Comparison of ENCODE assay signal across 8 mouse cellular contexts in genomic region chr11:79145283-79146265, GRCm38 (mm10). TPM values are rescaled to one million over a fixed set of nuclear protein-coding genes. Genes with fewer than 3 reads are reported as not detected.
DNase-seq lines count a peak whose midpoint lies in the region; ATAC-seq and TF ChIP-seq lines count a peak whose summit lies in the region.

No protein-coding gene starts in this region.

- no peak for TF ChIP-seq CTCF in liver, embryonic 14.5 days (IDR thresholded peaks at IDR 0.05; ENCODE audit: low read depth)

- H3K27ac ChIP-seq in embryonic facial prominence, embryonic 15.5 days (replicated peaks), result peak overlapping the region; percentile 93
- H3K27ac ChIP-seq in hindbrain, embryonic 12.5 days, result peak overlapping the region; percentile 93
- H3K27ac ChIP-seq in liver, embryonic 14.5 days, result no peak overlapping the region
- H3K27ac ChIP-seq in neural tube, embryonic 13.5 days (replicated peaks), result peak overlapping the region; percentile 96

- H3K9ac ChIP-seq in embryonic facial prominence, embryonic 15.5 days, result peak overlapping the region; percentile 93
- H3K9ac ChIP-seq in hindbrain, embryonic 12.5 days, result peak overlapping the region; percentile 89
- H3K9ac ChIP-seq in liver, embryonic 14.5 days (replicated peaks), result peak overlapping the region; percentile 82
- peak overlapping the region; percentile 91 for H3K9ac ChIP-seq in neural tube, embryonic 13.5 days

- H3K4me1 ChIP-seq in embryonic facial prominence, embryonic 15.5 days, result peaks cover 40% of the 10 kb centered on the region
- peaks cover 38% of the 10 kb centered on the region for H3K4me1 ChIP-seq in hindbrain, embryonic 12.5 days
- peaks cover 0 to 25% of the 10 kb centered on the region in 2 experiments; a peak in 2 of 4 replicates for H3K4me1 ChIP-seq in liver, embryonic 14.5 days (replicated peaks; ENCODE audit: control insufficient read depth in 2 of 2, insufficient read depth in 2 of 2, low read length in 1 of 2)
- H3K4me1 ChIP-seq in neural tube, embryonic 13.5 days (replicated peaks), result peaks cover 46% of the 10 kb centered on the region

- H3K9me3 ChIP-seq in embryonic facial prominence, embryonic 15.5 days (replicated peaks), result no peaks in the 10 kb centered on the region
- H3K9me3 ChIP-seq in hindbrain, embryonic 12.5 days (replicated peaks), result no peaks in the 10 kb centered on the region
- no peaks in the 10 kb centered on the region for H3K9me3 ChIP-seq in liver, embryonic 14.5 days (ENCODE audit: control insufficient read depth, low read length)
- H3K9me3 ChIP-seq in neural tube, embryonic 13.5 days, result no peaks in the 10 kb centered on the region

- peak overlapping the region; percentile 73 for H3K4me2 ChIP-seq in embryonic facial prominence, embryonic 15.5 days (replicated peaks)
- H3K4me2 ChIP-seq in hindbrain, embryonic 12.5 days (replicated peaks), result peak overlapping the region; percentile 76
- peak overlapping the region; percentile 98 for H3K4me2 ChIP-seq in liver, embryonic 14.5 days (ENCODE audit: low read depth)
- H3K4me2 ChIP-seq in neural tube, embryonic 13.5 days, result peak overlapping the region; percentile 71

- peak; percentile 45 for ATAC-seq in embryonic facial prominence, embryonic 15.5 days (ENCODE audit: insufficient number of reproducible peaks, low FRiP score, low TSS enrichment, low read depth)
- ATAC-seq in hindbrain, embryonic 12.5 days (ENCODE audit: low FRiP score), result peak; percentile 48; the same call in 1 of the 2 replicates
- peak; percentile 48 for ATAC-seq in liver, embryonic 14.5 days (ENCODE audit: insufficient read depth)
- ATAC-seq in neural tube, embryonic 13.5 days (ENCODE audit: low read depth), result peak; percentile 55

- no peaks in the 10 kb centered on the region for H3K27me3 ChIP-seq in embryonic facial prominence, embryonic 15.5 days
- no peaks in the 10 kb centered on the region for H3K27me3 ChIP-seq in hindbrain, embryonic 12.5 days
- H3K27me3 ChIP-seq in liver, embryonic 14.5 days (ENCODE audit: control insufficient read depth, insufficient read depth, low read length), result no peaks in the 10 kb centered on the region
- no peaks in the 10 kb centered on the region for H3K27me3 ChIP-seq in neural tube, embryonic 13.5 days

- H3K36me3 ChIP-seq in embryonic facial prominence, embryonic 15.5 days, result no peaks in the 10 kb centered on the region
- no peaks in the 10 kb centered on the region for H3K36me3 ChIP-seq in hindbrain, embryonic 12.5 days
- no peaks in the 10 kb centered on the region for H3K36me3 ChIP-seq in liver, embryonic 14.5 days (replicated peaks; ENCODE audit: control insufficient read depth, insufficient read depth, low read depth)
- no peaks in the 10 kb centered on the region for H3K36me3 ChIP-seq in neural tube, embryonic 13.5 days

- DNase-seq in lung, adult 18-20 months, result peak; percentile 32
- DNase-seq in lung, postnatal 25 days (ENCODE audit: low spot score), result no peak
- peak; percentile 48 for DNase-seq in R1 (ENCODE audit: low read depth, low spot score)
- DNase-seq in liver, embryonic 14.5 days (ENCODE audit: low read depth in 3 of 3, low spot score in 3 of 3), result no peak
- no peak for DNase-seq in yolk sac, embryonic 10.5 days (ENCODE audit: low spot score)

- no peak for TF ChIP-seq EP300 in liver, embryonic 14.5 days (IDR thresholded peaks at IDR 0.05; ENCODE audit: low read depth)

- under 1% methylated on average over 62 of the region's 62 CpGs for WGBS in embryonic facial prominence, embryonic 15.5 days
- under 1% methylated on average over 48 of the region's 62 CpGs for WGBS in hindbrain, embryonic 12.5 days
- WGBS in liver, embryonic 14.5 days (ENCODE audit: insufficient replicate concordance), result under 1% methylated on average over 56 of the region's 62 CpGs
- WGBS in neural tube, embryonic 13.5 days, result under 1% methylated on average over 53 of the region's 62 CpGs

- H3K4me3 ChIP-seq in embryonic facial prominence, embryonic 15.5 days (replicated peaks), result peak overlapping the region; percentile 95
- H3K4me3 ChIP-seq in hindbrain, embryonic 12.5 days, result peak overlapping the region; percentile 83
- peak overlapping the region; percentile 68 to 86 for H3K4me3 ChIP-seq in liver, embryonic 14.5 days (ENCODE audit: insufficient read depth in 1 of 2, low read depth in 2 of 2, low read length in 2 of 2)
- peak overlapping the region; percentile 85 for H3K4me3 ChIP-seq in neural tube, embryonic 13.5 days

RNA-seq across cellular contexts. Expression of gene Ksr1, which starts 0.6 kb away (rescaled TPM):
- 5.6 and 5.8 TPM in 2 replicates for polyA plus RNA-seq in embryonic facial prominence, embryonic 15.5 days (2015; fragmentation: Nextera tagmentation; extraction: Ambion mirVana)
- polyA plus RNA-seq in hindbrain, embryonic 12.5 days (2016; fragmentation: Nextera tagmentation; extraction: Ambion mirVana), result 3.4 and 3.5 TPM in 2 replicates
- polyA plus RNA-seq in liver, embryonic 14.5 days (2012; rRNA removed), result 3.2 and 4.0 TPM in 2 replicates
- polyA plus RNA-seq in liver, embryonic 14.5 days (2014; fragmentation: Nextera tagmentation; extraction: Ambion mirVana), result 1.7 and 2.8 TPM in 2 replicates
- polyA plus RNA-seq in neural tube, embryonic 13.5 days (2015; fragmentation: Nextera tagmentation; extraction: Ambion mirVana), result 4.6 and 4.8 TPM in 2 replicates

Comparison
In these comparisons a context has a peak if more than half of its experiments do, and no peak if none do; other contexts are left out.
1. DNase-seq: peak in lung, adult 18-20 months (2 of 2) and R1 (single experiment); none in lung, postnatal 25 days (single experiment), liver, embryonic 14.5 days (0 of 3) and yolk sac, embryonic 10.5 days (single experiment).
2. Peak in every context shown above with its lines, with median percentiles within 50 percentile points of each other: ATAC-seq, H3K4me2 ChIP-seq, H3K4me3 ChIP-seq and H3K9ac ChIP-seq.